Mouse (Mus musculus) liver, adult 2 months (tissue): ENCODE measurements around the gene Psme2b.
"Not testable (repeated sequence)": the region's sequence is repeated elsewhere in the genome, so short reads cannot be mapped to it uniquely, and the experiment has no call there.

Source experiments
- CTCF ChIP-seq: fragments of 200-500 bp; IDR thresholded peaks from 2 replicates; pipeline ENCODE4 v1.5.1; 2011; ENCODE audit warnings: low read depth, low read length, control low read depth
- POLR2A ChIP-seq: fragments of 200-500 bp; IDR thresholded peaks from 2 replicates; pipeline ENCODE4 v1.6.1; 2011; ENCODE audit warnings: low read length, control low read depth; ENCODE audit not compliant: insufficient read depth; ENCODE audit errors: extremely low read depth

GRCm38 (mm10) chr11:48993296-48993695 is 47.3 kb upstream of the Psme2b start:
- not testable (repeated sequence) for TF ChIP-seq CTCF, POLR2A
